Mouse (Mus musculus) liver, embryonic 11.5 days (tissue): Measurements from ENCODE around the gene Spc25. TPM values are rescaled to one million over a fixed set of nuclear protein-coding genes. Genes with fewer than 3 reads are reported as not detected.

ENCODE experiments used
- ATAC-seq: fragments of 200-750 bp; cut with Nextera tagmentation; replicated peaks from 2 replicates; pipeline ENCODE4 v1.8.0; 2017; ENCODE audit warnings: moderate number of reproducible peaks, mild to moderate bottlenecking, moderate TSS enrichment, moderate library complexity; ENCODE audit not compliant: low FRiP score
- DNase-seq: peaks from one replicate; pipeline ENCODE4 v3.0.0-alpha.2; 2017; ENCODE audit warnings: low spot score
- H3K27ac ChIP-seq: fragments of 300-500 bp; sonication (generic); 2 replicates; pipeline ENCODE4 v1.5.1; 2014; ENCODE audit warnings: mild to moderate bottlenecking, low read depth, low read length, control low read depth
- H3K27me3 ChIP-seq: fragments of 300-500 bp; sonication (generic); replicated peaks from 2 replicates; pipeline ENCODE4 v1.6.1; 2014; ENCODE audit warnings: low read length, mixed read lengths; ENCODE audit not compliant: control insufficient read depth, insufficient read depth
- H3K36me3 ChIP-seq: fragments of 300-500 bp; sonication (generic); 2 replicates; pipeline ENCODE4 v1.6.1; 2014; ENCODE audit warnings: mild to moderate bottlenecking, low read length, moderate library complexity, mixed read lengths; ENCODE audit not compliant: control insufficient read depth, insufficient read depth
- H3K4me1 ChIP-seq: fragments of 300-500 bp; sonication (generic); replicated peaks from 2 replicates; pipeline ENCODE4 v1.6.1; 2014; ENCODE audit warnings: low read length, mixed read lengths; ENCODE audit not compliant: control insufficient read depth, insufficient read depth
- H3K4me2 ChIP-seq: fragments of 300-500 bp; sonication (generic); 2 replicates; pipeline ENCODE4 v1.6.1; 2014; ENCODE audit warnings: mild to moderate bottlenecking, control low read depth, moderate library complexity
- H3K4me3 ChIP-seq: fragments of 300-500 bp; sonication (generic); 2 replicates; pipeline ENCODE4 v1.5.1; 2014; ENCODE audit warnings: low read depth, low read length, control low read depth
- H3K9ac ChIP-seq: fragments of 300-500 bp; sonication (generic); 2 replicates; pipeline ENCODE4 v1.6.1; 2014; ENCODE audit warnings: low read depth, low read length, control low read depth
- H3K9me3 ChIP-seq: fragments of 300-500 bp; sonication (generic); 2 replicates; pipeline ENCODE4 v1.6.1; 2016; ENCODE audit warnings: low read length, inconsistent platforms, mixed read lengths; ENCODE audit not compliant: control insufficient read depth
- WGBS: fragments of 180-500 bp; shearing (Covaris S2); extraction: QIAGEN DNeasy Blood & Tissue Kit; methylation state at CpG from one replicate; pipeline ENCODE4 v1.1.7; 2014; 5-methylcytosine and 5-hydroxymethylcytosine counted together
- polyA plus RNA-seq: library from polyadenylated mRNA; unstranded; fragments of >200 nt; fragmentation: Nextera tagmentation; extraction: Ambion mirVana; gene quantifications from 2 replicates; pipeline ENCODE4 v1.2.1, GENCODE M21; 2014

The Spc25 gene
- 174 and 178 TPM in 2 replicates for polyA plus RNA-seq

- Histone ChIP-seq H3K4me3 (peak within 1 kb of the TSS; percentile 75), H3K4me2 (peak within 1 kb of the TSS; percentile 75), H3K27me3 (no peaks in the 10 kb centered on the region), H3K9ac (peak within 1 kb of the TSS; percentile 79), H3K27ac (peak within 1 kb of the TSS; percentile 71), H3K36me3 (peaks cover 16% of the 10 kb centered on the region), H3K4me1 (peaks cover 3% of the 10 kb centered on the region; the same call in 1 of the 2 replicates), H3K9me3 (no peaks in the 10 kb centered on the region)
- DNase-seq (peak; percentile 82), ATAC-seq (peak; percentile 97)
- under 1% methylated on average over 46 of the region's 46 CpGs for WGBS
Observed at GRCm38 (mm10) chr2:69205791-69206351, at the start of gene Spc25. Gene Spc25 (minus strand): TSS chr2:69206194.

GRCm38 (mm10) chr2:69248221-69248755 lies 42.3 kb upstream of the Spc25 start:
- H3K27ac ChIP-seq, result no peak overlapping the region
- H3K27me3 ChIP-seq, result no peaks in the 10 kb centered on the region
- no peak for ATAC-seq
- no peaks in the 10 kb centered on the region for H3K36me3 ChIP-seq
- H3K4me1 ChIP-seq, result no peaks in the 10 kb centered on the region
- H3K4me2 ChIP-seq, result no peak overlapping the region
- no peak for DNase-seq
- 67% methylated on average over 16 of the region's 16 CpGs for WGBS
- H3K4me3 ChIP-seq, result no peak overlapping the region
- H3K9ac ChIP-seq, result no peak overlapping the region
- H3K9me3 ChIP-seq, result no peaks in the 10 kb centered on the region

GRCm38 (mm10) chr2:69247081-69247480 lies 41.1 kb upstream of the Spc25 start:
- DNase-seq (no peak), ATAC-seq (no peak)
- no peaks in the 10 kb centered on the region for H3K4me1 ChIP-seq
- 85% methylated on average over 1 of the region's 1 CpGs for WGBS
- H3K9me3 ChIP-seq, result no peaks in the 10 kb centered on the region
- H3K4me2 ChIP-seq, result no peak overlapping the region
- no peaks in the 10 kb centered on the region for H3K27me3 ChIP-seq
- H3K4me3 ChIP-seq, result no peak overlapping the region
- no peak overlapping the region for H3K9ac ChIP-seq
- no peaks in the 10 kb centered on the region for H3K36me3 ChIP-seq
- no peak overlapping the region for H3K27ac ChIP-seq

GRCm38 (mm10) chr2:69244924-69245323 lies 38.9 kb upstream of the Spc25 start:
- no peak overlapping the region for H3K4me3 ChIP-seq
- H3K9ac ChIP-seq, result no peak overlapping the region
- 50% methylated on average over 2 of the region's 2 CpGs for WGBS
- H3K9me3 ChIP-seq, result no peaks in the 10 kb centered on the region
- H3K36me3 ChIP-seq, result no peaks in the 10 kb centered on the region
- ATAC-seq (no peak), DNase-seq (no peak)
- no peak overlapping the region for H3K27ac ChIP-seq
- no peaks in the 10 kb centered on the region for H3K4me1 ChIP-seq
- H3K4me2 ChIP-seq, result no peak overlapping the region
- H3K27me3 ChIP-seq, result no peaks in the 10 kb centered on the region

- H3K9me3 ChIP-seq, result no peaks in the 10 kb centered on the region
- 75% methylated on average over 9 of the region's 9 CpGs for WGBS
- H3K27me3 ChIP-seq, result no peaks in the 10 kb centered on the region
- no peaks in the 10 kb centered on the region for H3K36me3 ChIP-seq
- no peak overlapping the region for H3K4me2 ChIP-seq
- DNase-seq (no peak), ATAC-seq (no peak)
- H3K4me1 ChIP-seq, result no peaks in the 10 kb centered on the region
- H3K4me3 ChIP-seq, result no peak overlapping the region
- no peak overlapping the region for H3K9ac ChIP-seq
- no peak overlapping the region for H3K27ac ChIP-seq
Observed at GRCm38 (mm10) chr2:69239315-69239714, 33.3 kb upstream of the Spc25 start.

GRCm38 (mm10) chr2:69234976-69235678 lies 29.1 kb upstream of the Spc25 start:
- no peak overlapping the region for H3K27ac ChIP-seq
- WGBS, result 83% methylated on average over 5 of the region's 5 CpGs
- no peak overlapping the region for H3K4me2 ChIP-seq
- DNase-seq (no peak), ATAC-seq (no peak)
- no peak overlapping the region for H3K9ac ChIP-seq
- no peaks in the 10 kb centered on the region for H3K27me3 ChIP-seq
- H3K9me3 ChIP-seq, result no peaks in the 10 kb centered on the region
- no peak overlapping the region for H3K4me3 ChIP-seq
- H3K36me3 ChIP-seq, result no peaks in the 10 kb centered on the region
- H3K4me1 ChIP-seq, result no peaks in the 10 kb centered on the region

- no peak overlapping the region for H3K4me2 ChIP-seq
- H3K27ac ChIP-seq, result no peak overlapping the region
- H3K9ac ChIP-seq, result no peak overlapping the region
- H3K4me1 ChIP-seq, result no peaks in the 10 kb centered on the region
- H3K4me3 ChIP-seq, result no peak overlapping the region
- H3K9me3 ChIP-seq, result no peaks in the 10 kb centered on the region
- no peaks in the 10 kb centered on the region for H3K27me3 ChIP-seq
- no peaks in the 10 kb centered on the region for H3K36me3 ChIP-seq
- no peak for ATAC-seq
- no peak for DNase-seq
Observed at GRCm38 (mm10) chr2:69232101-69232500, 26.1 kb upstream of the Spc25 start.

- no peaks in the 10 kb centered on the region for H3K9me3 ChIP-seq
- DNase-seq (no peak), ATAC-seq (no peak)
- H3K27ac ChIP-seq, result no peak overlapping the region
- H3K27me3 ChIP-seq, result no peaks in the 10 kb centered on the region
- 78% methylated on average over 2 of the region's 2 CpGs for WGBS
- H3K4me1 ChIP-seq, result no peaks in the 10 kb centered on the region
- H3K4me2 ChIP-seq, result no peak overlapping the region
- H3K36me3 ChIP-seq, result no peaks in the 10 kb centered on the region
- no peak overlapping the region for H3K4me3 ChIP-seq
- no peak overlapping the region for H3K9ac ChIP-seq
Observed at GRCm38 (mm10) chr2:69230137-69230536, 24.1 kb upstream of the Spc25 start.

- Histone ChIP-seq H3K27ac (no peak overlapping the region), H3K36me3 (no peaks in the 10 kb centered on the region), H3K27me3 (no peaks in the 10 kb centered on the region), H3K4me3 (no peak overlapping the region), H3K9me3 (no peaks in the 10 kb centered on the region), H3K4me2 (no peak overlapping the region), H3K4me1 (no peaks in the 10 kb centered on the region), H3K9ac (no peak overlapping the region)
- WGBS, result 78% methylated on average over 6 of the region's 6 CpGs
- no peak for DNase-seq
- ATAC-seq, result no peak
Observed at GRCm38 (mm10) chr2:69228635-69229034, 22.6 kb upstream of the Spc25 start.
